Mouse (Mus musculus) spleen, adult 2 months (tissue): ENCODE measurements at regions not wholly inside any gene's neighbourhood (a gene's known extent, or its start where the extent isn't known, plus 50 kb on each side); places are given as distances from the start of the nearest gene placed in this dataset.

Source experiments
- CTCF ChIP-seq: fragments of 200-500 bp; IDR thresholded peaks from 2 replicates; pipeline ENCODE4 v1.5.1; 2011; ENCODE audit warnings: mild to moderate bottlenecking, inconsistent platforms; ENCODE audit not compliant: insufficient read depth, insufficient read length, insufficient replicate concordance; ENCODE audit errors: extremely low read depth
- POLR2A ChIP-seq: fragments of 200-500 bp; IDR thresholded peaks from 2 replicates; pipeline ENCODE4 v1.6.1; 2011; ENCODE audit warnings: low read depth, low read length, inconsistent platforms

GRCm38 (mm10) chr5:119032051-119032450, 471.6 kb downstream of the Med13l start:
- no peak for TF ChIP-seq CTCF
- TF ChIP-seq POLR2A, result no peak
